Mouse (Mus musculus): Measurements from ENCODE around the gene Des.

- TF ChIP-seq FLI1 (IDR thresholded peaks at IDR 0.05; ENCODE audit: low read length), result no peak
- TF ChIP-seq GATA1 (IDR thresholded peaks at IDR 0.05; ENCODE audit: borderline replicate concordance, low read length), result no peak
Measured at GRCm38 (mm10) chr1:75319166-75319565, 41.0 kb upstream of the Des start.

Data from megakaryocyte, embryonic 14.5 days (primary cell).